Comparison of ENCODE assay signal across 9 mouse cellular contexts in the genomic region with DNA sequence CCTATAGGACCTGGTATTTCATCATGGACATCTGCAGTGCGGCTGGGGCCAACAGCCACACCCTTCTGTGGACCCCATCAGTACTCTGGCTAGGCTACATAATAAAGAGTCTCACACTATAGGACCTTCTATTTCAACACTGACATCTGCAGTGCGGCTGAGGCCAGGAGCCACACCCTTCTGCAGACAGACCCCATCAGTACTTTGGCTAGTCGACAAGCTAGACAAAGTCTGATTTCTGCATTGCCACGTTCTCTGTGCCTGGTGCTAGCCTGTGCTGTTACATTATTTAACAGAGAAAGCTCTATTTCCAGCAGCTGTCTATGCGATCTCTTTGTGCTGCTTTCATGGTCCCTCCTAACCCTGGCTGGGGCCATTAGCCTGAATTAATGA. TPM values are rescaled to one million over a fixed set of nuclear protein-coding genes. Genes with fewer than 3 reads are reported as not detected.
DNase-seq lines count a peak whose midpoint lies in the region; ATAC-seq and TF ChIP-seq lines count a peak whose summit lies in the region.
"Had no signal": no experiment of that assay in that cellular context is flagged by ENCODE, and none has a peak within 500 bp of the region (broad histone marks: within the 10 kb centered on the region; RNA-seq: fewer than 3 reads in every experiment).

No protein-coding gene starts in this region.

- no peak for TF ChIP-seq CTCF in kidney, postnatal 0 days (IDR thresholded peaks at IDR 0.05; ENCODE audit: low read depth)
- no peak for TF ChIP-seq CTCF in hindbrain, postnatal 0 days (IDR thresholded peaks at IDR 0.05; ENCODE audit: low read depth)

- 24% methylated on average over 5 of the region's 5 CpGs for WGBS in kidney, postnatal 0 days
- WGBS in hindbrain, postnatal 0 days, result 4% methylated on average over 5 of the region's 5 CpGs
- whole genome bisulfite sequencing in neural tube, embryonic 11.5 days, result 24% methylated on average over 5 of the region's 5 CpGs

- H3K4me2 ChIP-seq in kidney, postnatal 0 days (ENCODE audit: low read length), result peak overlapping the region; percentile 65
- peak overlapping the region; percentile 76 for H3K4me2 ChIP-seq in hindbrain, postnatal 0 days (ENCODE audit: low read depth, low read length)
- peak overlapping the region; percentile 52 for H3K4me2 ChIP-seq in neural tube, embryonic 11.5 days (ENCODE audit: low read depth)

- H3K4me3 ChIP-seq in kidney, postnatal 0 days (replicated peaks; ENCODE audit: low read depth, low read length), result peak overlapping the region; percentile 76
- H3K4me3 ChIP-seq in hindbrain, postnatal 0 days (ENCODE audit: low read length), result peak overlapping the region; percentile 90
- peak overlapping the region; percentile 76 for H3K4me3 ChIP-seq in neural tube, embryonic 11.5 days (ENCODE audit: low read depth, low read length)

- peak overlapping the region; percentile 5; the same call in 1 of the 2 replicates for H3K9ac ChIP-seq in kidney, postnatal 0 days (ENCODE audit: low read depth, low read length)
- peak overlapping the region; percentile 100 for H3K9ac ChIP-seq in hindbrain, postnatal 0 days (replicated peaks; ENCODE audit: low read length)
- peak overlapping the region; percentile 99 for H3K9ac ChIP-seq in neural tube, embryonic 11.5 days (ENCODE audit: low read length)

- 0 out of 2 replicates have a peak, but pooled peaks cover 4% of the 10 kb centered on the region for H3K36me3 ChIP-seq in kidney, postnatal 0 days (ENCODE audit: insufficient read depth, low read length)
- no peaks in the 10 kb centered on the region; the same call in 1 of the 2 replicates for H3K36me3 ChIP-seq in hindbrain, postnatal 0 days (ENCODE audit: insufficient read depth, low read length)
- H3K36me3 ChIP-seq in neural tube, embryonic 11.5 days (ENCODE audit: control insufficient read depth, insufficient read depth, low read length), result no peaks in the 10 kb centered on the region

- no peaks in the 10 kb centered on the region for H3K27me3 ChIP-seq in kidney, postnatal 0 days (ENCODE audit: insufficient read depth, low read length)
- H3K27me3 ChIP-seq in hindbrain, postnatal 0 days (ENCODE audit: insufficient read depth, low read length), result no peaks in the 10 kb centered on the region
- H3K27me3 ChIP-seq in neural tube, embryonic 11.5 days (ENCODE audit: control insufficient read depth, insufficient read depth, low read length), result no peaks in the 10 kb centered on the region

- H3K27ac ChIP-seq in kidney, postnatal 0 days, result no peak overlapping the region; the same call in 1 of the 2 replicates
- H3K27ac ChIP-seq in hindbrain, postnatal 0 days, result peak overlapping the region; percentile 100
- peak overlapping the region; percentile 98 for H3K27ac ChIP-seq in neural tube, embryonic 11.5 days (ENCODE audit: low read depth, low read length)

- peaks cover 7% of the 10 kb centered on the region for H3K4me1 ChIP-seq in kidney, postnatal 0 days (replicated peaks; ENCODE audit: insufficient read depth, low read length)
- no peaks in the 10 kb centered on the region; the same call in 1 of the 2 replicates for H3K4me1 ChIP-seq in hindbrain, postnatal 0 days (ENCODE audit: insufficient read depth, low read length)
- 0 out of 2 replicates have a peak, but pooled peaks cover 9% of the 10 kb centered on the region for H3K4me1 ChIP-seq in neural tube, embryonic 11.5 days (ENCODE audit: control insufficient read depth, insufficient read depth, low read length)

- H3K9me3 ChIP-seq in kidney, postnatal 0 days (replicated peaks; ENCODE audit: low read length), result no peaks in the 10 kb centered on the region
- no peaks in the 10 kb centered on the region for H3K9me3 ChIP-seq in hindbrain, postnatal 0 days (ENCODE audit: low read length)
- H3K9me3 ChIP-seq in neural tube, embryonic 11.5 days (ENCODE audit: control insufficient read depth, low read length), result no peaks in the 10 kb centered on the region

- ATAC-seq in kidney, postnatal 0 days (replicated peaks; ENCODE audit: low FRiP score, low read depth), result no peak
- ATAC-seq in hindbrain, postnatal 0 days, result no peak
- ATAC-seq in neural tube, embryonic 11.5 days (ENCODE audit: insufficient read depth, low FRiP score, low TSS enrichment), result no peak
- ATAC-seq in cerebellum, adult (ENCODE audit: insufficient number of reproducible peaks, low FRiP score, low TSS enrichment), result no peak

- no peak for DNase-seq in kidney, postnatal 0 days (ENCODE audit: low spot score)
- no peak for DNase-seq in kidney, adult 18-20 months
- peak; percentile 23 for DNase-seq in embryo, embryonic 10 days (ENCODE audit: low spot score)
- DNase-seq in hindbrain, postnatal 0 days (ENCODE audit: low spot score), result peak; percentile 71
- peak; percentile 60 for DNase-seq in neural tube, embryonic 11.5 days (ENCODE audit: low spot score)
- no peak for DNase-seq in spleen, adult 18-20 months
- DNase-seq in ovary, postnatal 36 days (ENCODE audit: low spot score), result no peak

RNA-seq across cellular contexts. Expression of gene Gm49450, which starts 1.3 kb away (rescaled TPM):
- not detected in 2 replicates for polyA plus RNA-seq in kidney, postnatal 0 days (2015; fragmentation: Nextera tagmentation; extraction: Ambion mirVana)
- total RNA-seq in hindbrain, postnatal 0 days (2014; rRNA removed), result 1,661 and 1,767 TPM in 2 replicates
- polyA plus RNA-seq in hindbrain, postnatal 0 days (2015; fragmentation: Nextera tagmentation; extraction: Ambion mirVana), result not detected in 2 replicates
- not detected in 2 replicates for polyA plus RNA-seq in neural tube, embryonic 11.5 days (2014; fragmentation: Nextera tagmentation; extraction: Ambion mirVana)
- total RNA-seq: layer of hippocampus, adult 8-10 months had no signal

RNA-seq across cellular contexts. Expression of gene Tuba1a, which starts 1.4 kb away (rescaled TPM):
- 460 and 537 TPM in 2 replicates for polyA plus RNA-seq in kidney, postnatal 0 days (2015; fragmentation: Nextera tagmentation; extraction: Ambion mirVana)
- 18,723 and 19,179 TPM in 2 replicates for total RNA-seq in hindbrain, postnatal 0 days (2014; rRNA removed)
- polyA plus RNA-seq in hindbrain, postnatal 0 days (2015; fragmentation: Nextera tagmentation; extraction: Ambion mirVana), result 11,647 and 12,500 TPM in 2 replicates
- polyA plus RNA-seq in neural tube, embryonic 11.5 days (2014; fragmentation: Nextera tagmentation; extraction: Ambion mirVana), result 8,277 and 8,733 TPM in 2 replicates

RNA-seq across cellular contexts. Expression of gene Tuba1b, which starts 17.7 kb away (rescaled TPM):
- 903 and 1,010 TPM in 2 replicates for polyA plus RNA-seq in kidney, postnatal 0 days (2015; fragmentation: Nextera tagmentation; extraction: Ambion mirVana)
- 3,512 and 3,813 TPM in 2 replicates for total RNA-seq in hindbrain, postnatal 0 days (2014; rRNA removed)
- polyA plus RNA-seq in hindbrain, postnatal 0 days (2015; fragmentation: Nextera tagmentation; extraction: Ambion mirVana), result 1,613 and 1,711 TPM in 2 replicates
- 1,967 and 2,051 TPM in 2 replicates for polyA plus RNA-seq in neural tube, embryonic 11.5 days (2014; fragmentation: Nextera tagmentation; extraction: Ambion mirVana)

RNA-seq across cellular contexts. Expression of gene Lmbr1l, which starts 34.0 kb away (rescaled TPM):
- polyA plus RNA-seq in kidney, postnatal 0 days (2015; fragmentation: Nextera tagmentation; extraction: Ambion mirVana), result 11.6 and 13.0 TPM in 2 replicates
- total RNA-seq in hindbrain, postnatal 0 days (2014; rRNA removed), result 28.7 and 51.0 TPM in 2 replicates
- 20.0 and 20.9 TPM in 2 replicates for polyA plus RNA-seq in hindbrain, postnatal 0 days (2015; fragmentation: Nextera tagmentation; extraction: Ambion mirVana)
- 7.1 and 8.9 TPM in 2 replicates for polyA plus RNA-seq in neural tube, embryonic 11.5 days (2014; fragmentation: Nextera tagmentation; extraction: Ambion mirVana)

RNA-seq across cellular contexts. Expression of gene Dhh, which starts 53.7 kb away (rescaled TPM):
- polyA plus RNA-seq in kidney, postnatal 0 days (2015; fragmentation: Nextera tagmentation; extraction: Ambion mirVana), result 2.6 and 2.9 TPM in 2 replicates
- 0.29 and 0.68 TPM in 2 replicates for total RNA-seq in hindbrain, postnatal 0 days (2014; rRNA removed)
- polyA plus RNA-seq in hindbrain, postnatal 0 days (2015; fragmentation: Nextera tagmentation; extraction: Ambion mirVana), result 0.85 and 1.0 TPM in 2 replicates
- polyA plus RNA-seq in neural tube, embryonic 11.5 days (2014; fragmentation: Nextera tagmentation; extraction: Ambion mirVana), result 0.44 and 2.3 TPM in 2 replicates

Comparison
In these comparisons a context has a peak if more than half of its experiments do, and no peak if none do; other contexts are left out.
1. DNase-seq: peak in embryo, embryonic 10 days (single experiment), hindbrain, postnatal 0 days (single experiment) and neural tube, embryonic 11.5 days (single experiment); none in kidney, postnatal 0 days (single experiment), kidney, adult 18-20 months (single experiment), spleen, adult 18-20 months (0 of 2) and ovary, postnatal 36 days (single experiment).
2. H3K9ac ChIP-seq: peak in every context shown above with its lines; median percentile 100 in hindbrain, postnatal 0 days; 99 in neural tube, embryonic 11.5 days; 5 in kidney, postnatal 0 days.
3. RNA of gene Tuba1a, which starts 1.4 kb away (polyA plus RNA-seq): 11,647 to 12,500 TPM in hindbrain, postnatal 0 days and 8,277 to 8,733 TPM in neural tube, embryonic 11.5 days; 460 to 537 TPM in kidney, postnatal 0 days; every median in the first group is over 10 times any median in the second.
4. Peak in every context shown above with its lines, with median percentiles within 50 percentile points of each other: H3K4me2 ChIP-seq and H3K4me3 ChIP-seq.